Mouse (Mus musculus): ENCODE data around the gene Acer3.

DNA sequence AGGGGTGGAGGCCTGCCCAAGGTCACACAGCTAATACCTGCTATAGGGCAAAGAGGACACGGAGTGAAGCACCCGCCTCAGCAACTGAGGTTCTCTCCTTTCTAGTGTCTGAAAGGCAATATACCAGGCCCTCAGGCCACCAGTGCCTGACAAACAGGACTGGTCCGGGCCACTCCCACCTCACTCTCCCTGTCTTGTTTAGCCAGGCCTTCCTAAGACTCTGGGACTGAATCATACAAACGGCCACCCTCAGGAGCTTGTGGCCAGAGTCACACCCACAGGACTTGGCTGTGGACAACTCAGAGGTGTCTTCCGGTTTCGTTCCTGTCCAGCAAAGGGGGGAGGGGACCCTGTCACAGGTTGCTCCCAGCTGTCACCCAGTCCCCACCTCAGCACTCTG lies 158.8 kb downstream of the Acer3 start:
- no peak for TF ChIP-seq CTCF (IDR thresholded peaks at IDR 0.05; ENCODE audit: control insufficient read depth, insufficient read depth, insufficient replicate concordance, low read depth, low read length)
- TF ChIP-seq POLR2A (IDR thresholded peaks at IDR 0.05; ENCODE audit: control insufficient read depth, low read depth, low read length) = no peak

Measured in testis, adult 2 months (tissue).